Mouse (Mus musculus) midbrain, postnatal 0 days (tissue): ENCODE measurements around the gene Rac1. TPM values are rescaled to one million over a fixed set of nuclear protein-coding genes. Genes with fewer than 3 reads are reported as not detected.

Source experiments
- ATAC-seq: fragments of 200-750 bp; cut with Nextera tagmentation; 2 replicates; pipeline ENCODE4 v1.8.0; 2017; ENCODE audit warnings: moderate number of reproducible peaks, mild to moderate bottlenecking, moderate TSS enrichment, moderate library complexity; ENCODE audit not compliant: low FRiP score
- DNase-seq: peaks from one replicate; pipeline ENCODE4 v3.0.0-alpha.2; 2015; ENCODE audit warnings: low spot score
- H3K27ac ChIP-seq: fragments of 300-500 bp; sonication (generic); 2 replicates; pipeline ENCODE4 v1.5.1; 2014; ENCODE audit warnings: low read depth, mild to moderate bottlenecking, low read length, mixed read lengths
- H3K27me3 ChIP-seq: fragments of 300-500 bp; sonication (generic); 2 replicates; pipeline ENCODE4 v1.6.1; 2014; ENCODE audit warnings: low read length, control low read depth, mixed read lengths; ENCODE audit not compliant: insufficient read depth
- H3K36me3 ChIP-seq: fragments of 300-500 bp; sonication (generic); 2 replicates; pipeline ENCODE4 v1.6.1; 2014; ENCODE audit warnings: low read length, control low read depth, mixed read lengths; ENCODE audit not compliant: insufficient read depth
- H3K4me1 ChIP-seq: fragments of 300-500 bp; sonication (generic); 2 replicates; pipeline ENCODE4 v1.6.1; 2014; ENCODE audit warnings: mild to moderate bottlenecking, control low read depth, antibody characterized with exemption, low read length, mixed read lengths; ENCODE audit not compliant: insufficient read depth
- H3K4me2 ChIP-seq: fragments of 300-500 bp; sonication (generic); 2 replicates; pipeline ENCODE4 v1.6.1; 2014; ENCODE audit warnings: low read depth, mild to moderate bottlenecking, low read length, mixed read lengths; ENCODE audit not compliant: poor library complexity, severe bottlenecking
- H3K4me3 ChIP-seq: fragments of 300-500 bp; sonication (generic); 2 replicates; pipeline ENCODE4 v1.5.1; 2014; ENCODE audit warnings: low read depth, mild to moderate bottlenecking, low read length, moderate library complexity
- H3K9ac ChIP-seq: fragments of 300-500 bp; sonication (generic); replicated peaks from 2 replicates; pipeline ENCODE4 v1.6.1; 2014; ENCODE audit warnings: mild to moderate bottlenecking, low read length, moderate library complexity, mixed read lengths; ENCODE audit not compliant: poor library complexity, severe bottlenecking
- H3K9me3 ChIP-seq: fragments of 300-500 bp; sonication (generic); 2 replicates; pipeline ENCODE4 v1.6.1; 2016; ENCODE audit warnings: low read length, control low read depth
- CTCF ChIP-seq: IDR thresholded peaks from 2 replicates; pipeline ENCODE4 v1.5.1; 2016; ENCODE audit warnings: antibody characterized with exemption, mild to moderate bottlenecking
- WGBS: fragments of 180-500 bp; shearing (Covaris S2); extraction: QIAGEN DNeasy Blood & Tissue Kit; methylation state at CpG from one replicate; pipeline ENCODE4 v1.1.7; 2014; 5-methylcytosine and 5-hydroxymethylcytosine counted together
- polyA plus RNA-seq: library from polyadenylated mRNA; unstranded; fragments of >200 nt; fragmentation: Nextera tagmentation; extraction: Ambion mirVana; gene quantifications from 2 replicates; pipeline ENCODE4 v1.2.1, GENCODE M21; 2015
- total RNA-seq: library from RNA; depleted of rRNA; stranded (reverse); fragments of >200 nt; gene quantifications from 2 replicates; pipeline ENCODE4 v1.2.3, GENCODE M21; 2014

The Rac1 gene
- total and polyA plus RNA-seq, 2 experiments from 2014 or later: 194 to 451 TPM

- no peak overlapping the region for H3K27ac ChIP-seq
- no peak for TF ChIP-seq CTCF
Observed at GRCm38 (mm10) chr5:143471165-143471546, 56.7 kb downstream of the Rac1 start.

GRCm38 (mm10) chr5:143470421-143471164 is 57.2 kb downstream of the Rac1 start:
- H3K27ac ChIP-seq: no peak overlapping the region
- peaks cover 47% of the 10 kb centered on the region for H3K36me3 ChIP-seq

More at GRCm38 (mm10) chr5:143471165-143471546, 56.7 kb downstream of the Rac1 start:
- ATAC-seq (no peak), DNase-seq (no peak)
- H3K36me3 ChIP-seq: peaks cover 51% of the 10 kb centered on the region
- no peaks in the 10 kb centered on the region for H3K4me1 ChIP-seq
- 91% methylated on average over 3 of the region's 3 CpGs for WGBS
- no peaks in the 10 kb centered on the region for H3K27me3 ChIP-seq
- no peaks in the 10 kb centered on the region for H3K9me3 ChIP-seq
- H3K4me2 ChIP-seq: no peak overlapping the region
- no peak overlapping the region for H3K4me3 ChIP-seq
- H3K9ac ChIP-seq: no peak overlapping the region

GRCm38 (mm10) chr5:143469628-143470027 is 58.2 kb downstream of the Rac1 start:
- no peak for ATAC-seq
- no peaks in the 10 kb centered on the region for H3K27me3 ChIP-seq
- no peak overlapping the region for H3K9ac ChIP-seq
- 0 out of 2 replicates have a peak, but pooled peaks cover 3% of the 10 kb centered on the region for H3K4me1 ChIP-seq
- TF ChIP-seq CTCF: no peak
- WGBS: 95% methylated on average over 8 of the region's 8 CpGs
- no peak overlapping the region for H3K4me2 ChIP-seq
- no peak for DNase-seq
- no peak overlapping the region for H3K27ac ChIP-seq
- no peaks in the 10 kb centered on the region for H3K9me3 ChIP-seq
- no peak overlapping the region for H3K4me3 ChIP-seq
- peaks cover 43% of the 10 kb centered on the region for H3K36me3 ChIP-seq

More at GRCm38 (mm10) chr5:143470421-143471164, 57.2 kb downstream of the Rac1 start:
- DNase-seq (peak; percentile 75), ATAC-seq (no peak)
- H3K9ac ChIP-seq: no peak overlapping the region
- 75% methylated on average over 15 of the region's 15 CpGs for WGBS
- TF ChIP-seq CTCF: no peak
- 0 out of 2 replicates have a peak, but pooled peaks cover 2% of the 10 kb centered on the region for H3K4me1 ChIP-seq
- H3K4me3 ChIP-seq: no peak overlapping the region
- no peaks in the 10 kb centered on the region for H3K9me3 ChIP-seq
- H3K27me3 ChIP-seq: no peaks in the 10 kb centered on the region
- no peak overlapping the region for H3K4me2 ChIP-seq

- Histone ChIP-seq H3K27me3 (no peaks in the 10 kb centered on the region), H3K9ac (no peak overlapping the region), H3K4me1 (0 out of 2 replicates have a peak, but pooled peaks cover 3% of the 10 kb centered on the region), H3K9me3 (no peaks in the 10 kb centered on the region), H3K4me3 (no peak overlapping the region), H3K4me2 (no peak overlapping the region), H3K36me3 (peaks cover 33% of the 10 kb centered on the region), H3K27ac (no peak overlapping the region)
- 96% methylated on average over 6 of the region's 6 CpGs for WGBS
- ATAC-seq (no peak), DNase-seq (no peak)
- no peak for TF ChIP-seq CTCF
Observed at GRCm38 (mm10) chr5:143467931-143468330, 59.9 kb downstream of the Rac1 start.

- DNase-seq (no peak), ATAC-seq (no peak)
- 0 out of 2 replicates have a peak, but pooled peaks cover 3% of the 10 kb centered on the region for H3K4me1 ChIP-seq
- no peak overlapping the region for H3K9ac ChIP-seq
- WGBS: 93% methylated on average over 23 of the region's 23 CpGs
- peaks cover 30% of the 10 kb centered on the region for H3K36me3 ChIP-seq
- no peaks in the 10 kb centered on the region for H3K9me3 ChIP-seq
- H3K4me3 ChIP-seq: no peak overlapping the region
- no peaks in the 10 kb centered on the region for H3K27me3 ChIP-seq
- H3K4me2 ChIP-seq: no peak overlapping the region
- no peak overlapping the region for H3K27ac ChIP-seq
- no peak for TF ChIP-seq CTCF
Observed at GRCm38 (mm10) chr5:143466891-143467669, 60.8 kb downstream of the Rac1 start.
